Mouse (Mus musculus) erythroblast, embryonic 14.5 days (primary cell): Measurements from ENCODE around the gene Eif4h.

Source experiments
- GATA1 ChIP-seq: IDR thresholded peaks from 2 replicates; pipeline ENCODE4 v1.6.1; 2012; ENCODE audit warnings: low read length, inconsistent platforms, mixed read lengths
- TAL1 ChIP-seq: IDR thresholded peaks from 3 replicates; pipeline ENCODE4 v1.6.1; 2012; ENCODE audit warnings: low read length, inconsistent platforms, mixed read lengths

GRCm38 (mm10) chr5:134688718-134689284, 49.5 kb upstream of the Eif4h start:
- TF ChIP-seq TAL1 = no peak
- TF ChIP-seq GATA1 = no peak
